Mouse (Mus musculus): Measurements from ENCODE around the gene Eri3.

Eri3 gene

DNA sequence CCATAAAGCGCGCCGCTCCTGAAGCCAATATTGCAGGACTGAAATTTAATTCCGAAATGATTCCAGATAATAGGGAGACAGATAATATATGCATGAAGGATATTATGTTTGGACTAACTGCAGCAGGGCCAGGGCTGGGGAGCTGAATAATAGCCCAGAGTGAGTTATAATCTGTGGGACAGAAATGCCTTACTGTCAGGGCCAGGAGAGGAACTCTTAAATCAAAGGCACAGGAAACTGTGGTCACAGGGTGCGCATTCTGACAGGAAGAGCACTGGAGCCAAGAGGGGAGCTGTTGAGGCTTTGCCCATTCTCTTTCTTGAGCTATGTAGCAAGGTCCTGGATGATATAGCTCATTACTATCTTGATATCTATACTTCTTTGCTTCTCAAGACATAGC is 74.5 kb downstream of the Eri3 start:
- no peak for DNase-seq (ENCODE audit: low spot score in 2 of 2)

DNA sequence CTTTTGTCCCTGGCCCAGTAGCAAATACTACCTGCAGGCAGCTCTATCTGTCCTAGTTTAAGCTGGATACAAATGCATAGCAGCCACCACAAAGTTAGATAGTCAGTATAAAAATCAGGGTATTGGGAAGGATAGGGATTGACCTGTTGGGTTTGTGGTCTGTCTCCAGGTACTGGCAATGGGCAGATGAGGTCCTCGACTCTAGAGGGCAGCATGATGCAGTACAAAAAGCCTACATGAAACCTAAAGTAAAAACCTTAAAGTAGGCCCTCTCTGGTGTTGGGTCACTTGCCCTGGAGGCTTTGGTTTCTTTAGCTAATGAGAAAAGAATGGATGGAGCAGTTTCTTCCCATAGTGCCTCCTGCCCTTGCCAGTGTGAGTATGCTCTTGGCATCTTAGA is 78.3 kb downstream of the Eri3 start:
- DNase-seq (ENCODE audit: low spot score in 2 of 2): no peak

DNA sequence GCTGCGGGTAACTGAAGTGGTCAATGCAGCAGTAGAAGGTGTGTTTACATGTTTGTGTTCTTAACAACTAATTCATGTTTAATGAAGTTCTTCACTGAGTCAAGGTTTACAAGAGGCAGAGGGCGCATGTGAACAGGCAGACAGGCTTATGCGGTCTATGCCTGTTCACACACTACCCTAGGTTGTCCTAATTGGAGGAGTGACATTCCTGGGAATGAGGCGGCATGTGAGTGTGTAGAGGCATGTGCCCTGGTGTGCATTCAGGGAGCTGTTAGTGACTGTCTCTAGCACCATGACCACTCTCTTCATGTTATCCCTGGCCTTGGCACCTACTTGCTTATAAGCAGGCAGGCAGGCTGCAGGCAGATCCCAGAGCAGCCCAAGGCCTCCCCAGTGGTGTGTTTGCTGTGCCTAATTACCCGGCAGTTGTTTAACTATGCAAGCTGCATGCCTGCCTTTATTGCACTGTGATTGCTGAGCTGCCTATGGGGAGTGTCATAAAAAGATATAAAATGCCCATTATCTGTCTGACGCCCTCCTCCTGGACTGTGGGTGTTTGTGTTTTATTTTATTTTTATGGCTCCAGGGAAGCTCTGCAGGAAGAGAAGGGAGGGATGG is 80.0 kb downstream of the Eri3 start:
- DNase-seq (ENCODE audit: low spot score in 2 of 2): no peak

DNA sequence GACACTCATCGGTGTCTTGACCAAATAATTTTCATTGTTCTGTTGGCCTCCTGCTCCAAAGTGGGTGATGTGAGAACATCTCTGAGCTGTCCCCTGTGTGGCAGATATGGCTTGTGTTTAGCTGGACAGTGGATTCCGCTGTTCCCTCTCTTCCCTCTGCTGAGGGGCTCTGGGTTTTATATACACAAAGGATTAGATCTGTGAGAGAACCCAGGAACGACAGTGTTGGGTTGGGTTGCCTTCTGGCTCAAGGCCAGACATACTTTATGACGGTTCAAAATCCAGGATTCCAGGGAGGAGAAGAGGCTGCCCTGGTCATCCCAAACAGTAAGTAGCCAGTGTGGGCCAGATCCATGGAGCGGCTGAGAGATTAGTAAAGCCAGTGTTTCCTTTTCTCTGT is 83.4 kb downstream of the Eri3 start:
- DNase-seq (ENCODE audit: low spot score in 2 of 2): no peak

DNA sequence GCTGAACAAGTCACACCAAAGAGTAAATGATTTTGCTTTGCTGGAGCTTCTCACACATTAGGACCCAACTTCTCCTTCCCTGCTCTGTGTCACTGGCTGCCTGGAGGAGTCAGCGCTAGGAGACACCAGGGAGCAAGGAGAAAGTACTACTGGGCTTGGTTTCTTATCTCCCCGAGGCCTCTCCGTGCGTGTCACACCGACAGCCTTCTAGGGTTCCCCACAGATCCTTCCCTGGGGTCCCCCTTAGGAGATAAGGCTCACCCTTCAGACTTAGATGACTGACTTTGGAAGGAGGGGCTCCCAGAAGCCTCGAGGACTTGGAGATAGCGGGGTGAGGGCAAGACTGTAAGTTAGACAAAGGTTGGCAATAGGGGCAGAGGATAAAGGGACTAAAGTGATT is 84.5 kb downstream of the Eri3 start:
- no peak for DNase-seq (ENCODE audit: low spot score in 2 of 2)

DNA sequence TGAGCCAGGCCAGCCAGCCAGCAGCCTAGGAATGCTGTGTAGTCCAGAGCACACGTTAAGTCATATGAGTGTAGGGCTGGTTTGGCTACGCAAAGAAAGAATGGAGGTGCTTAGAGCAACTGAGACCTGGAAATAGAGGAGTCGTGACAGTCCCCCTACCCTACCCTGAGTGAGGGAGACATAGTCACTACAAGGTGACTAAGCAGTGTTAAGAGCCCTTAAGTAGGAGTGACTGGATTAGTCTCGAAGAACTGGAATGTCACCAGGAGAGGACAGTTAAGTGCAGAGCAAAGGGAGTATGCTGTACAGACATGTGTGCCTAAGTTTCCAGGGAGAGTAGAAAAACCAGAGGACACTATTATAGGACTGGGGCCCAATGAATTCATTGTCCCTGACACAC is 86.0 kb downstream of the Eri3 start:
- DNase-seq (ENCODE audit: low spot score in 2 of 2): no peak

DNA sequence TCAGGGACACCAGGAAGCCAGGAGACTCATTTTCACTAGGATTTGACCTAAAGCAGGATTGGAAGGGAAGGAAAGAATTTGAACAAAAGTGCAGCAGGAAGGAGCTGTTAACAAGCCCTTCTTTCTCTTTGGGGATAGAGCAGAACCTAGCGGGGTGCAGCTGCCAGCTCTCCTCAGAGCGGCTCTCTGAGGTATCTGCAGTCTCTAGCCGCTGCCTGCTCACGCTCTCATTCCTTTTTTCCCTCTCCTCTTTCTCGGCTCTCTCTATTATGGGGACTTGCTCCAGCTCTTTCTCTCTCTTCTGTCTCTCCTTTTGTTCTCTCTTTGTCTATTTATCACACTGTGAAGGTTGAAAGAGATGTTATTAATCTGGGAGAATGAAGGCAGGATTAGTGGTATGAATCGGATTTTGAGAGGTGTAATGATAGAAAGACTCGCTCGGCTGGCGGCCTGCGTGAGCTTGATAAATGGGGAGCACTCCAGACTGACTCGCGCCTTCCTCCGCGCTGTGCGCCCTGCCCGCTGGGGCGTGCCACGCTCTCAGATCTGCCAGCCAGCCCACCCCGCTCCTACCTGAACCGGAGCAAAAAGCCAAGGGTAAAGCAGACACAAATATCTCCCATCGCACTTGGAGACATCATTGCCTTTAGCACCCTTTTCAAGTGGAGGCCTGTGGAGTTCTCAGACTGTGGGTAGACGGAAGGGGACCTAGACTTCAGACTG is 86.9 kb downstream of the Eri3 start:
- DNase-seq (ENCODE audit: low spot score in 2 of 2): no peak

DNA sequence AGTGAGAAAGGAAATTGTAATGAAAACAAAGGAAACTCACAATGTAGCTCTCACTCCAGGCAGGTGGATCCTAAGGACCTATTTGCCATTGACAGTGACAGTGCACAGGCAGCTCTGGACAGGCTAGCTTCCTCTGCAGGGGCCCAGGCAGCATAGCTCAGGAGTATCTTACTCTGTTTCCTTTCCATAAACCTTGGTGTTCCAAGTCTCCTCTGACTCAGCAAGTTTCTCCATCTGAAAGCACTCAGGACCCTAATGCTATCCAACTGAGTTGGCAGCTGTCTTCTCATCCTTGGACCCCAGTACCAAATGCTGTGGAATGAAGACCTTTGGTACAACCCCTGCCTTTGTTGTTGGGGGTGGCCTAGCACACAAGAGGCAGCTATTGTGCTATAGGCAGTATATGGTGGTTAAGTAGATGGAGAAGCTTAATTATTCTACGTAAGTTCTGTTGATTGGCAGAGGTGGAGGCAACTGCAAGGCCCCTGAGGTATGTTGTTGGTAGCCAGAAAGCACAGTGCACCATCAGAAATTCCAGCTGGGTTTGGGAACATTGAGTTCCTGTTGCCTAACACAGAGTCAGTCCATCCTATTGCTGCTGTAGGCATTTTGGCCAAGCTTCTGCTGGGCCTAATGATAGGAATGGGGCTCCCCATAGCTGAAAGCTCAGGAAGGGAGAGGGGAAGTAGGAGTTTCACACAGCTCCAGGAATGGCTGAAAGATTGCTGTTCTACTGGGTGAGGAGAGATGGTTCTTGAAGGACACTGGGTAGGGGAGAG is 90.9 kb downstream of the Eri3 start:
- no peak for DNase-seq (ENCODE audit: low spot score in 2 of 2)

DNA sequence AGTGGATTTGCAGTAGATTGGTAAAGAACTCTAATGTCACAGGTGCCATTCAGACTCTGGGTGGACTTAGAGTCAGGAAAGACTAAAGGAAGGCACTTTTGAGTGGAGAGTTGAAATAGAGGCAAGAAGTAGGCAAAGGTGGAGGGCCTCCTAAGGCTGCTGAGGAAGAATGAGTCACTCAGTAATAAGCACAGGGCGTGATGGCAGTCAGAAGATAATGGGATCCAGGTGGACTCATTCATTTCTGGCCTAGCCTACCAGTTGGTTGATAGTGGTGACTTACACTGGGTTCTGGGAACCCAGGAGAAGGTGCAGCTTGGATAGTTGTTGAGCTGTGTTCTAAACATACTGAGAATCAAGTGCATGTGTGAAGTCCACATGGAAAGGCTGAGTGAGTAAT is 91.6 kb downstream of the Eri3 start:
- no peak for DNase-seq (ENCODE audit: low spot score in 2 of 2)

DNA sequence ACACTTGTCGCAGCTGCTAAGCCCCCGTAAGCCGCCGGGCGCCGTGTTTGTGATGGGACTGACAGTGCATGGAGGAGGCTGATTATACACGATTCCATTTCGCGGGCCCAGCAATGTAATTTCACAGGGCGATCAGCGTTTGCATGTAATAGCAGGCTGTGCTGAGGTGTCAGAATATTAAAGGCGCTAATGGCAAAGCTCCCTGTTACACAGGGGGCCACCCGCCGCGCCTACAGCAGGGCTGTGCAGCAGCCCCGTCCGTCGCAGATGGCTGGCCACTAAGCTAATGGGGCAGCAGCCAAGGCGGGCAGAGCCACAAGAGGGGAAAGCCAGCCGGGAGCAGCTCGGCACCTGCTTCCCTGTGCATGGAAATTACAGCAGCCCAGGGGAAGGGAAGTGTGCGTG is 94.9 kb downstream of the Eri3 start:
- DNase-seq (ENCODE audit: low spot score in 2 of 2): no peak

DNA sequence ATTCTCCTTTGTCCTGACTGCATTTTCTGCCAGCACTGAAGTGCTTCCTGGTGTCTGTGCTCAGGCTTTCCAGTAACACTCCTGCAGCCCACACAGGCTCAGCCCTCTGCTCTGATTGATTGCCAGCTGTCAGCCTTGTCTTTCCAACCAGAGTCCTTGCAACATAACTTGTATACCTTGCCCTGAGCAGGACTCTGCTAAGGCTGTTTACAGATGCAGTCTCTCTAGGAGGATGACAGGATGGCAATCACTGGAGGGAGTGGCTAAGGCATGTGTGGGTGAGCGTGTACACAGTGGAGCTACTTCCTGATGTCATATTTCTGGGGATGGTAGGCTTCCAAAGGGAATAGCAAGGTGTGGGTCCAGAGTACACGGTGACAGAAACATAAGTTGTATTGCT is 95.7 kb downstream of the Eri3 start:
- no peak for DNase-seq (ENCODE audit: low spot score in 2 of 2)

DNA sequence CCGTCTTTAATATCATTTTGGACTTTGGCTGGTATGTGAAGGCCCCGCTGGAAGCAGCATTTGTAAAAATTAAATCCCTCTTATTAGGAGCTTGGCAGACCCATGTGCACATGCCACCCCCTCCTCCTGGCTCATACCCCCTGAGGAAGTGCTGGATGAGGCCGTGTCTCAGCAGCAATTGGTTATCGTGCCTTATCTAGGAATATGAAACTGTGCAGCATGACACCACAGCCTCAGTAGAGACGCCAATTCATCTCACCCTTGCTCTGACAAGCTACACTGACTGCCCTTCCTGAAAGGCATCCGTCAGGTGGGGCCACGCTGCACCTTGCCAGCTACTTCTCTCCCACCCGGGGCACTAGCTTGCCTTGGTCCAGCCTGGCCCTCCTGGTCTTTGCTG is 96.3 kb downstream of the Eri3 start:
- no peak for DNase-seq (ENCODE audit: low spot score in 2 of 2)

DNA sequence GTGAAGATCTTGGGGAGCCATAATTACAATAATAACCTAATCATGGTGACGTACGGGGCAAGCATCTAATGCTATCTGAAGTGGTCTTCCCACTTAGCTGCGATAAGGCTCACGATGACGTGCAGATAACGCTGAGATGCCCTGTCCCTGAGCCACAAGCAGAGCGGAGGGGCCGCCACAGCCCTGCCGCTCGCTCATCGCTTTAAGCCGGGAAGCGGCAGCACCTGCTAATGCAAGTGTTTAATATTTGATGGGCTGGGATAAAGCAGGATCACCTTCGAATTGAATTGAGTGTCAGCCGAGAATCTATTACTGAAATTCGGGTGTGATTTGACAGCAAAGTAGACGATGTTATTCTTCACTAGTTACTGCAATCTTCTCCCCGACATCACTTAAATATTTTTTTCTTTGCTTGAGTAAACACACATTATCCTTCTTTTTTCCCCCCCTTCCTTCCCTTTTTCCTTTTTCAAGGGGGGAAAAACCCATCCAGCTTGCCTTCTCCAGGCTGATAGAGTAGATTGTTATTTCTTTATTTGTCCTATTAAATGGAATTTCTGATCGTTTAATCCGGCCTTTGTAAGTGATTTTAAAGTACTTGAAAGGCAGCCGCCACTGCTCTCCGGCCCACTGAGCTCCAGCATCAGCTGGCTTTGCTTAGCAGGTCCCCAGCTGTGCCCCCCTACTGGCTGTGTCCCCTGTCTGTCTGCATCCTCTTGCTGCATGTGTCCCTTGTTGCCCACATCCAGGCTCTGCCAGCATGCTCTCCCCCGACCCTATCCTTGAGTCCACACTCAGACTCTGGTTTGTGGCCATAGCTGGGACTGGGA is 97.0 kb downstream of the Eri3 start:
- no peak for DNase-seq (ENCODE audit: low spot score in 2 of 2)

DNA sequence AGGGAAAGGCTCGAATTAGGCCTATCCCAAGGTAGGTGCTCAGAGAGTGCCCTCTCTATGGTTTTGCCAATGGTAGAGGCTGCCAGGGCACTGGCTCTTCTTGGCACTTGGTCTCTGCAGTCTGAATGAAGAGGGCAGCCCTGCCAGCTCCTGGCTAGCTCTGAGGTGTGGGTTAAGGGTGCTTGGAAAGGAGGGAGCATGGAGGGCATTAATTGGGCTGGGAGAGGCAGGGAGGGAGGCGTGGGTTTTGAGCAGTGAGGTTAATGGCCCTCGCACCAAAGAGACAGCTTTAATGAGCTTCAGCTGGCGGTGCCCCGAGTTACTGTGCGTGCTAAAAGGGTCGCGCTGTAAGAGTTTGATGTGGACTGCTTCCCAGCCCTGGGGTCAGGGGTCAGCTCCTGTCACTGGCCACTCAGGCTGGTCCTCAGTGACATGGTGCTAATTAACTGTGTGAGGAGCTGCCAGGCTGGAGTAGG is 101.5 kb downstream of the Eri3 start:
- no peak for DNase-seq (ENCODE audit: low spot score in 2 of 2)

DNA sequence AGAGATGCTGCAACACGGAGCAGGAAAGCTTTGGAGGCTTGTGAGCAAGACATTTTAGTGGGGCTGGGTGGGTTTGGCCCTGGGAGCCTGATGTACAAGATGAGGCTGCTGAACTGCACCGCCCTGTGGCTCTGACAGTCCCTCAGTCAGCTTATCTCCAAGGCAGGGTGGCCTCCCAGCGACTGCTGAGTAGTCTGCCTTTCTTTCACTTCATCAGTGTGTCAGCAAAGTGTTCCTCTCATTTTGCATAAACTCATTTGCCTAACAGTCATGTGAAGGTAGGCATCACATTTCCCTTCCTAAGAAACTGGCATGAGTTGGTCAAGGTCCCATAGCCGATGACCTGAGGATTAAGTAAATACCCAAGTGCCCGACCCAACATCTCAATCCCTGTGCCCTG is 102.6 kb downstream of the Eri3 start:
- DNase-seq (ENCODE audit: low spot score in 2 of 2): no peak

DNA sequence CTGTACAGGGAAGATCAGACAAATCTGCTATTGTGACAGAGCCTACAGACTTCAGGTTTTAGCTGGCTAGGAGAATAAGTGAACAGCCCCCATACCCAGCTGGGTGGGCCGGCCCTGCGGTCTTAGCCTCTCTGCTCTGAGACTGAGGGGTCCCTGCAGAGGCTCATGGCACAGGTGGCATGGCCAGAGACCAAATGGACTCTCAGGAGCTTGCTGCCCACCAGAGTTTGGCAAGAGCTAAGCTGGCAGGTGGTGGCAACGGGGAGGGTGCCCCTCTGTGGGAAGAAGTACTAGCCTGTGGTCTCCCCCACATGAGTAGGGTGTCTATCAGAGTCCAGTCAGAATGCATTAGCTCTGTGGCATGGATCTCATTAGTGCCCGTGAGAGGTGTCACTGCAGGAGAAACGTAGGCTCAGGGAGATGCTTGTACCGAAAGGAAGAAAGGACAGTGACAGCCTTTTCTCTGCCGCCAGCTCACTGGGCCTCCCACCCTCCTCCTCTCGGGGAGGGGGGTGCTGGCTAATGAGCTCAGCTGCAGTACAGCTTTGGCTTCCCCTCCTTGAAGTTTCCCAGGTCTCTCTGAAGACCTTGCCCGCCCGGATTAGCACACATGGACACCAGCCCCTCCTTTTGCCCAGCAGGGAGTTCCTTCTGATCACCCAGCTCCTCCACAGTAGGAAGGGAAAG is 104.0 kb downstream of the Eri3 start:
- no peak for DNase-seq (ENCODE audit: low spot score in 2 of 2)

DNA sequence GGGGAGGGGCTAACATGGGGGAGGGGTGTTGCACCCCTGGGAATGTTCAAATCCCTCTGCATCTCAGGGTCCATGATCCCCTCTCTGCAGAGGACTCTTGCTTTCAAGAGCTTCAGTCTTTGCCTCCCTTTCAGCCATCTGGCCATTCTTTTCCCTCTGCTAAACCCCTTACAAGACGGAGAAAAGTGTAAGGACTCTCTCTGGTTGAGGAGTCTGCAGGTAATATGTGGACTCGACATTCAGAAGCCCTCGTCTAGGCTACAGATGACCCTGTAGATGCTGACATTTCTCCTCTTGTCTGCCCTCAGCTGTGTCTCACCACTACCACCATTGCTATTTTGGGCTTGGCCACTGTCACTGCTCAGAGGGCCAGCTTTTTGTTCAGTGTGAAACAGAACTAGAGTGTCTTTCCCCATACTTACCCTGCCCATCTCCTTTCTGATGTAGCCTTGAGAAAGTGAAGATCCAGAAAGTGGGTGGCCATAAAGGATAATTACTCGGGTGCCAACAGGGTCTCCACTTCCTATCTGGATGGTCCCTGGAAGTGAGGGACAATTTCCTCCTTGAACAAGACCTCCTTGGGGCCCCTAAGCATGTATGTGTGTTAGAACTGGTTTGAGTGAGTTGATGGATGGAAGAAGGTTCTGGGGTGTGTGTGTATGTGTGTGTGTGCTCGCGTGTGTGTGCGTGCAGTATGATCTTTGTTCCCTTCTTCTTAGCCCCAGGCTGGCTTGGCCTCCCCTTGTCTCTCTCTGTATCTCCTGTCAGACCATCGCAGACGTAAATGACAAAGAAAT is 104.7 kb downstream of the Eri3 start:
- no peak for DNase-seq (ENCODE audit: low spot score in 2 of 2)

DNA sequence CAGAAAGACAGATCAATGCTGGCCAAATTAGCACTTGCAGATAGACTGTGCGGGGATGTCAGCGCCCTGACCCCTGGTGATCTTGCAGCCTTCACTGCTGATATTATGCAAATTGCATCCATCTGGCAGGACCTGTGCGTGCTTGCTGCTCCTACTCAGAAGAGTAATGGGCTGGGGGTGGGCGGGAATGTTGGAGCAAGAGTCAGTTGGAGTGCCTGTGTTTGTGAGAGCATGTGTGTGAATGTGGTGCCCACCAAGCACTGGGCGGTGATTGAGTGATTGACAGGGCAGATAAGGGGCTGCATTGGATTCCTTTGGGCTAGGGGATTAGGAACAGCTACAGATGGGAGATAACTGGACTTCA is 105.3 kb downstream of the Eri3 start:
- DNase-seq (ENCODE audit: low spot score in 2 of 2): no peak

DNA sequence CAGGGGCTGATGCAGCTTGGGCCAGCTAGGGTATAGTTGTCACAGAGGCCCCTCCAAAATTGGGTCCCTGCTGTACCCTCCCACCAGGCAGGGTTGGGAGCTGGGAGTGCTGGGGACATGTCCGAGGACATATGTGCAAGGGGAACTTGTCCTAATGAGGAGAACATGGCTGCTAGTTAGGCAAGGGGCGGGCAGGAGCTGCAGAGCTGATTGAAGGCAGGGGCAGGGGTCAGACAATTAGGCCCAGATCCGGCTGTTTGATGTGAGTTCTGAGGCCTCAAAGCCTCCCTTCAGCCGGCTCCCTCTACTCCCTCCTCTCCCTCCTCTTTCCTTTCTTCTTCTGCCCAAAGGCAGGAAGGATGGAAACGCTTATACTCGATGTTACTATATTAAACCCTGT is 106.8 kb downstream of the Eri3 start:
- no peak for DNase-seq (ENCODE audit: low spot score in 2 of 2)

DNA sequence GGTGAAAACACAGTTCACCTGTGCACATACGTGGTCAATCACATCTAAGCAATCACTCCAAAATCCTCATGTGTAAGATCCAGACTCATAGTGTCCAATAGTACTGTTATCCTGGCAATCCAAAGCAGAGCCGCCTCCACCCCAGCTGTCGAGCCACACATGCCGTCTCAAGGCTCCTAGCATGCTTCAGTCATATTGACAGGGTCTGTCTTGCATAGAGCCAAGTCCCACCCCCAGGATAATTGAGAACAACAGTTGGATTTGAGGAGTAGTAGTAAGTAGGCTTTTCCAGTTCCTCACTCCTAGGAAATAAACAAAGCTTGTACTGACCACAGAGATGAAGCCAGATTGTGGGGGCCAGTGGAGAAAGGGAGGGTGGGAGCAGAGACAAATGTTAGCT is 107.5 kb downstream of the Eri3 start:
- no peak for DNase-seq (ENCODE audit: low spot score in 2 of 2)

Measured in spleen, postnatal 36 days (tissue).